Mouse (Mus musculus) intestine, postnatal 0 days (tissue): ENCODE measurements around the gene Tbc1d16. TPM values are rescaled to one million over a fixed set of nuclear protein-coding genes. Genes with fewer than 3 reads are reported as not detected.
A peak's percentile ranks its signal among the peaks of the same experiment; 100 is the strongest.

Experiments used
- ATAC-seq: fragments of 200-750 bp; cut with Nextera tagmentation; 2 replicates; pipeline ENCODE4 v1.8.0; 2017; ENCODE audit warnings: mild to moderate bottlenecking, moderate TSS enrichment, moderate library complexity
- H3K27ac ChIP-seq: fragments of 300-500 bp; sonication (generic); 2 replicates; pipeline ENCODE4 v1.5.1; 2014; ENCODE audit warnings: mild to moderate bottlenecking, low read depth, low read length, moderate library complexity
- H3K27me3 ChIP-seq: fragments of 300-500 bp; sonication (generic); replicated peaks from 2 replicates; pipeline ENCODE4 v1.6.1; 2014; ENCODE audit warnings: low read length, mixed read lengths; ENCODE audit not compliant: control insufficient read depth, insufficient read depth
- H3K36me3 ChIP-seq: fragments of 300-500 bp; sonication (generic); 2 replicates; pipeline ENCODE4 v1.6.1; 2014; ENCODE audit warnings: mild to moderate bottlenecking, moderate library complexity; ENCODE audit not compliant: control insufficient read depth, insufficient read depth
- H3K4me1 ChIP-seq: fragments of 300-500 bp; sonication (generic); replicated peaks from 2 replicates; pipeline ENCODE4 v1.6.1; 2014; ENCODE audit warnings: antibody characterized with exemption, low read length, mixed read lengths; ENCODE audit not compliant: control insufficient read depth, insufficient read depth
- H3K4me2 ChIP-seq: fragments of 300-500 bp; sonication (generic); replicated peaks from 2 replicates; pipeline ENCODE4 v1.6.1; 2014; ENCODE audit warnings: low read depth, mild to moderate bottlenecking, moderate library complexity
- H3K4me3 ChIP-seq: fragments of 300-500 bp; sonication (generic); 2 replicates; pipeline ENCODE4 v1.5.1; 2014; ENCODE audit warnings: low read depth, low read length
- H3K9ac ChIP-seq: fragments of 300-500 bp; sonication (generic); 2 replicates; pipeline ENCODE4 v1.6.1; 2014; ENCODE audit warnings: mild to moderate bottlenecking, low read depth, low read length
- H3K9me3 ChIP-seq: fragments of 300-500 bp; sonication (generic); 2 replicates; pipeline ENCODE4 v1.6.1; 2016; ENCODE audit warnings: mixed run types; ENCODE audit not compliant: control insufficient read depth
- CTCF ChIP-seq: sonication (generic); IDR thresholded peaks from 2 replicates; pipeline ENCODE4 v1.5.1; 2016; ENCODE audit warnings: low read depth, mild to moderate bottlenecking, control low read depth, antibody characterized with exemption, moderate library complexity
- WGBS: fragments of 180-500 bp; shearing (Covaris S2); extraction: QIAGEN DNeasy Blood & Tissue Kit; methylation state at CpG from one replicate; pipeline ENCODE4 v1.1.7; 2014; 5-methylcytosine and 5-hydroxymethylcytosine counted together
- polyA plus RNA-seq: library from polyadenylated mRNA; unstranded; fragments of >200 nt; fragmentation: Nextera tagmentation; extraction: Ambion mirVana; gene quantifications from 2 replicates; pipeline ENCODE4 v1.2.1, GENCODE M21; 2015

Gene Tbc1d16
- polyA plus RNA-seq, 1 experiment from 2014 or later, result 3.8 TPM

DNA sequence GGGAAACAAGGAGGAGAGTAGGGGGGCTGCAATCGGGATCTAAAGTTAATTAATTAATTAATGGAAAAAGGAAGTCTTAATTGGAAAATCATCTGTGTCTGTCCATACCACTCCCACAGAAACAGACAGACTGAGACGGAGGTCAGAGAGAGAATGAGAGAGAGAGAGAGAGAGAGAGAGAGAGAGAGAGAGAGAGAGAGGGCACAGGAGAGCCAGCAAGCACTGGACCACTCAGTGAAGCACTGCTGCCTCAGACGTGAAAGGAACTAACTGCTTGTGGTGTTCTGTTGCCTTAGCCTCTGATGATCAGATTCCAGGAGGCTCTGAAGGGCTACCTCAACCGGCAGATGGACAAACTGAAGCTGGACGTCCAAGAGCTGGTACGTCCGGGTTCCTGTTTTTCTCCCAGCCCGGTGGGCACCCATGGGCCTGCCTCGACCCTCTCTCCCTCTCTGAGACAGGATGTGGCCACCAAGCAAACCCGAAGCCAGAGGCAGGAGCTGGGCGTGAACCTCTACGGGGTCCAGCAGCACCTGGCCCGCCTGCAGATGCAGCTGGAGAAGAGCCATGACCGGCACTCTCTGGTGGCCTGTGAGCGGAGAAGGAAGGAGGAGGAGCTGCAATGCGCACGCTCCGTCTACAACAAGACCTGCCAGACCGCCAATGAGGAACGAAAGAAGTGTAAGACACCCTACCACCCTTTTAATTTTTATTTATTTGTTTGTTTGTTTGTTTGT is 9.4 kb upstream of the Tbc1d16 start:
- TF ChIP-seq CTCF, result no peak
- no peak overlapping the region for H3K27ac ChIP-seq

DNA sequence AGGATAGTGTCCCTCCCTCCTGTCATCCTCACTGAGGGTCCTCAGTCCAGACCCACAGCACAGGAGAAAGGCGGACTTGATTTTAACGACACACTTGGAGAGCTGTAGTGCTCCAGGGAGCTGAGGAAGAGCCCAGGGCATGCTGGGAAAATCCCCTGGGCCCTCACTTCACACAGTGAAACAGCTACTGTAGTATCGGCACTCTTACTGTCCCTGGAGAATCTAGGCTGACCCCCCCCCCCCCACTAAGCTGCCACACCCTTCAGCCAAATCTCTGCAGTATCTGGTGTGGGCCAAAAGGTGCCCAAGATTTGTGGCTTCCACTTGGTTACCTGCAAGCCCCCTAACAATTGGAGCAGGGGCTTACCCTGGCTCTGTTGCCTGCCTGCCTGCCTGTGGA is 8.7 kb upstream of the Tbc1d16 start:
- Histone ChIP-seq H3K4me1 (no peaks in the 10 kb centered on the region; the same call in 1 of the 2 replicates), H3K4me3 (no peak overlapping the region), H3K9ac (no peak overlapping the region), H3K4me2 (no peak overlapping the region), H3K36me3 (no peaks in the 10 kb centered on the region), H3K27ac (no peak overlapping the region), H3K9me3 (no peaks in the 10 kb centered on the region), H3K27me3 (no peaks in the 10 kb centered on the region)
- ATAC-seq, result no peak
- 69% methylated on average over 3 of the region's 3 CpGs for WGBS
- TF ChIP-seq CTCF, result no peak

More for the DNA sequence above, 9.4 kb upstream of the Tbc1d16 start:
- Histone ChIP-seq H3K4me2 (peak overlapping the region; percentile 69), H3K27me3 (no peaks in the 10 kb centered on the region), H3K9me3 (no peaks in the 10 kb centered on the region), H3K4me3 (peak overlapping the region; percentile 28), H3K9ac (no peak overlapping the region), H3K36me3 (no peaks in the 10 kb centered on the region), H3K4me1 (no peaks in the 10 kb centered on the region; the same call in 1 of the 2 replicates)
- ATAC-seq, result peak; percentile 59
- 24% methylated on average over 20 of the region's 20 CpGs for WGBS

DNA sequence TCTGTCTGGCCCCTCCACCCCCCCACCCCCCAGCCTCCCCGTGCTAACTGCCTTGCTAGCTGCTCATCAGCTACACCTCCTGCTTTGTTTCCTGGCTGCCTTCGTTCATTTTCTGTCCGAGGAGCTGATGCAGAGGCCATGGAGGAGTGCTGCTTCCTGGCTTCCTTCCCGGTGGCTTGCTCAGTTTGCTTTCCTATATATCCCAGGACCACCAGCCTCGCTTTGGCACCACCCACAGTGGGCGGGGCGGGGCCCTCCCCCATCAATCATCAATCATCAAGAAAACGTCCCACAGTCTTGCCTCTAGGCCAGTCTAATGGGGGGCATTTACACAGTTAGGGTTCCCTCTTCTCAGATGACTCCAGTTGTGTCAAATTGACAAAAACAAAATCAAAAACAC is 8.1 kb upstream of the Tbc1d16 start:
- no peak for TF ChIP-seq CTCF
- no peak overlapping the region for H3K9ac ChIP-seq
- no peak overlapping the region for H3K4me3 ChIP-seq
- 31% methylated on average over 8 of the region's 8 CpGs for WGBS
- no peaks in the 10 kb centered on the region for H3K27me3 ChIP-seq
- H3K4me1 ChIP-seq, result no peaks in the 10 kb centered on the region; the same call in 1 of the 2 replicates
- no peaks in the 10 kb centered on the region for H3K36me3 ChIP-seq
- H3K9me3 ChIP-seq, result no peaks in the 10 kb centered on the region
- H3K27ac ChIP-seq, result no peak overlapping the region
- no peak for ATAC-seq
- H3K4me2 ChIP-seq, result no peak overlapping the region

DNA sequence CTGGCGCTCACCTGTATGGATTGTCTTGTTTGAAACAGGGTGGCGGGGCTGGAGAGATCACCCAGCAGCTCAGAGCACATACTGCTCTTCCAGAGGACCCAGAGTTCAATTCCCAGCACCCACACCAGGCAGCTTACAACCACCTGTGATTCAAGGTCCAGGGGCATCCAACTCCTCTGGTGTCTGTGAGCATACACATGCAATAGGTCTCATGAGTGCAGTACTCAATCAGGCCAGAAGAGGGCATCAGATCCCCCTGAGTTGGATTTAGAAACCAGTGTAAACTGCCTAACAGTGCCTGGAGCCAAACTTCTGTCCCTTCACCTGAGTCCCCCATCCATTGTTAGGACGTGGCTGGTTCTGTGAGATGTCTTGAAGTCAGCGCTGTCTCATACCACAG is 7.3 kb upstream of the Tbc1d16 start:
- peak; percentile 79 for TF ChIP-seq CTCF
- Histone ChIP-seq H3K27me3 (no peaks in the 10 kb centered on the region), H3K4me3 (no peak overlapping the region), H3K27ac (no peak overlapping the region), H3K4me1 (no peaks in the 10 kb centered on the region; the same call in 1 of the 2 replicates), H3K9ac (no peak overlapping the region), H3K9me3 (no peaks in the 10 kb centered on the region), H3K36me3 (no peaks in the 10 kb centered on the region), H3K4me2 (no peak overlapping the region)
- 85% methylated on average over 4 of the region's 4 CpGs for WGBS
- no peak for ATAC-seq

DNA sequence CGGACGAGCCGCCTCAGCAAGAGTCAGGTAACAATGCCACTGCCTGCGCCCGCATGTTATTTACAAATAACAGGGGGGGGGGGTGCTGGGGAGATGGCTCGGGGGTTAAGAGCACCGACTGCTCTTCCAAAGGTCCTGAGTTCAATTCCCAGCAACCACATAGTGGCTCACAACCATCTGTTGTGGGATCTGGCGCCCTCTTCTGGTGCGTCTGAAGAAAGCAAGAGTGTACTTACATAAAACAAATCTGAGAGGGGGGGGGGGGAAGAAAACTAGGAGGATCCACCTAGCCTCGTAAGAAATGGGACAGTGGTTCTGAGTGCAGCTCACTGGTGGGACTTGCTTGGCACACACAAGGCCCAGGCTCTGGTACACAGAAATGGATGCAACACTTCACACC is 6.5 kb upstream of the Tbc1d16 start:
- Histone ChIP-seq H3K36me3 (no peaks in the 10 kb centered on the region), H3K27me3 (peaks cover 3% of the 10 kb centered on the region; the same call in 1 of the 2 replicates), H3K27ac (no peak overlapping the region), H3K4me2 (no peak overlapping the region), H3K9ac (no peak overlapping the region), H3K9me3 (no peaks in the 10 kb centered on the region), H3K4me1 (no peaks in the 10 kb centered on the region; the same call in 1 of the 2 replicates), H3K4me3 (no peak overlapping the region)
- 96% methylated on average over 10 of the region's 10 CpGs for WGBS
- TF ChIP-seq CTCF, result peak; percentile 40
- no peak for ATAC-seq

DNA sequence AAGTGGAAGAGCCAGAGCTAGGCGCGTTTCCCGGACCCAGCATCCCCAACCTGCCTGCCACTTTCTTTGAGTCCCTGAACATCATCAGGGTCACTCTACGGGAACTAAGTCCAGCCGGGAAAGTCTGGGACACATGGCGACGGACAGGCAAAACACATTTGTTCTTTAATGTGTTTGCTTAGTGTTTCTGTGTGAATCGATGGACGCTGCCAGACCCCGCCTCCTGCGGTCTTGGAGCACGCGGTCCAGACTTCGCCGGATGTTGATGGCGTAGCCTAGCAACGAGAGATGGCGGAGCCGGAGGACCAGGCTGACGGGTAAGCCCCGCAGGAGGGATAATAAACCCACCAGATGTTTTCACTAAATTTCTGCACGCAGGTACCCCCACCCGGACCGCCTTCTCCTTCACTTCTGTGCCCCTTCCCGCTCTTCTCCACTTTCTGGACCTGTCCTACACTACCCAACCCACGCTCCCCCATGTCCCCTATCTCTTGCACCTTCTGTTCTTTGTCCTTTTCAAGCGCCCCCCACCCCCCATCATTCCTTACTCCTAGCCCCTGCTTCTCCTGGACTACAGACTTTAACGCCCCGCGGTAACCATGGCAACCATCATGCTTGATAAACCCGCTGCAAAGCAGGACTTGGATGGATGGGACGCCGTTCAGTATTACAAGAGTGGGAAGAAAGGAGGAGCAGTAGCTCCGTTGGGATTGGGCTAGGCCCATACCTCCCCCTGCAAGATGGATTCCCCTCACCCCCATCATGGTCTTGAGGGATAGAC is 737 bp upstream of the Tbc1d16 start:
- peaks cover 11% of the 10 kb centered on the region; the same call in 1 of the 2 replicates for H3K27me3 ChIP-seq
- H3K4me3 ChIP-seq, result peak overlapping the region; percentile 64
- no peaks in the 10 kb centered on the region for H3K4me1 ChIP-seq
- no peak overlapping the region for H3K9ac ChIP-seq
- no peak for TF ChIP-seq CTCF
- peak overlapping the region; percentile 99 for H3K4me2 ChIP-seq
- no peak overlapping the region for H3K27ac ChIP-seq
- 2% methylated on average over 34 of the region's 34 CpGs for WGBS
- H3K36me3 ChIP-seq, result no peaks in the 10 kb centered on the region
- ATAC-seq, result peak; percentile 58
- H3K9me3 ChIP-seq, result no peaks in the 10 kb centered on the region
